8 mouse cellular contexts compared by ENCODE assay signal in the genomic region with DNA sequence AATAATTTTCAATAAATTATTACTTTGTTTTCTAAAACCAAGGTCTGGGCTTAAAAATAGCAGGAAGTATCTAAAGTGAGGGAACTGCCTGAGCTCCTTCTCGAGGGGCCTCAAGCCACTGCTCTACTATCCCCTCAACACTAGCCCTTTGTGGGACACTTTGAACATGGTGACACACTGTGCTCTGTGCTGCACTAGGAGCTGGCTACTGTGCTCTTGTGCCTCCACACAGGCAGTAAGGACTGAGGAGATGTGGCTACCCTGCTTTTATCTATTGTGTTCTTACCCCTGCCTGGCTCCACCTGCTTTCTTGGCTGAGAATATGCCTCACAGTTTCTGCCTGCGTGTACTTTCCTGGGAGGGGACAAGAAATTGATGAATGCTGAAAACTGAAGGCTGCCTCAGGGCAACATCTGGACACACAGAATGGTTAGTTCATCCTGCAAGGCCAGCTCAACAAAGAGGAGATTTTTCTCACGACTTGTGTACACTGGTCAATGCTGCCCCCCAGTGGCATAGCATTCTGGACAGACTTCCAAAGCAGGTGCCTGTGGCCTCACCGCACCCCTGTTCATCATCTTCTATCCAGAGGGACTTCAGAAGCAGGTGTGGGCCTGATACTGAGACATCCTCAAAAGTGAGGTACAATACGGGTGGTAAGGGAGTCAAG.
DNase-seq lines count a peak whose midpoint lies in the region; TF ChIP-seq lines count a peak whose summit lies in the region.
"Had no signal": no experiment of that assay in that cellular context is flagged by ENCODE, and none has a peak within 500 bp of the region (broad histone marks: within the 10 kb centered on the region; RNA-seq: fewer than 3 reads in every experiment).

No protein-coding gene starts in this region.

- TF ChIP-seq CTCF in bone marrow macrophage, adult 2 months (IDR thresholded peaks at IDR 0.05; ENCODE audit: low read depth, low read length) = peak; percentile 32; the same call in 1 of the 2 replicates

- TF ChIP-seq POLR2A in bone marrow macrophage, adult 2 months (IDR thresholded peaks at IDR 0.05; ENCODE audit: borderline replicate concordance, low read depth, low read length) = no peak

- no peaks in the 10 kb centered on the region for H3K4me1 ChIP-seq in bone marrow macrophage, adult 2 months (ENCODE audit: control insufficient read depth, insufficient read depth, low read length)
- H3K4me1 ChIP-seq: heart, embryonic 13.5 days had no signal

- peak; percentile 51 for DNase-seq in urinary bladder, postnatal 25 days (ENCODE audit: low spot score)
- DNase-seq in urinary bladder, postnatal 10 days (ENCODE audit: low spot score) = no peak
- DNase-seq in fibroblast of lung, adult 2 months (ENCODE audit: low read depth) = peak; percentile 33
- DNase-seq in layer of hippocampus, adult 18-20 months (ENCODE audit: low spot score in 2 of 2) = peak; percentile 21 to 67
- peak; percentile 75 for DNase-seq in mesoderm, embryonic 11.5 days (ENCODE audit: low read depth, low spot score)
- DNase-seq in testis, postnatal 10 days (ENCODE audit: low spot score) = peak; percentile 85

- H3K4me3 ChIP-seq in bone marrow macrophage, adult 2 months (ENCODE audit: insufficient read depth, low read length) = no peak overlapping the region
- H3K4me3 ChIP-seq: heart, embryonic 13.5 days had no signal

- H3K27ac ChIP-seq in bone marrow macrophage, adult 2 months (ENCODE audit: insufficient read depth, low read depth, low read length) = no peak overlapping the region
- H3K27ac ChIP-seq: heart, embryonic 13.5 days had no signal
